Mouse (Mus musculus) liver, adult (tissue): Measurements from ENCODE around the gene Nme3.

Experiments
- GATA4 ChIP-seq: IDR thresholded peaks from 2 replicates; pipeline ENCODE4 v1.6.1; 2014; ENCODE audit warnings: mild to moderate bottlenecking, low read length; ENCODE audit not compliant: insufficient replicate concordance

The Nme3 gene

GRCm38 (mm10) chr17:24923246-24923645, 26.9 kb downstream of the Nme3 start:
- TF ChIP-seq GATA4: no peak

- no peak for TF ChIP-seq GATA4
Measured at GRCm38 (mm10) chr17:24929506-24929905, 33.2 kb downstream of the Nme3 start.

- no peak for TF ChIP-seq GATA4
Measured at GRCm38 (mm10) chr17:24932431-24932830, 36.1 kb downstream of the Nme3 start.

- no peak for TF ChIP-seq GATA4
Measured at GRCm38 (mm10) chr17:24933163-24933562, 36.9 kb downstream of the Nme3 start.

GRCm38 (mm10) chr17:24934926-24935325, 38.6 kb downstream of the Nme3 start:
- no peak for TF ChIP-seq GATA4

GRCm38 (mm10) chr17:24935666-24936065, 39.4 kb downstream of the Nme3 start:
- no peak for TF ChIP-seq GATA4

GRCm38 (mm10) chr17:24936259-24937237, 40.2 kb downstream of the Nme3 start, which contains the start of gene Mapk8ip3:
Gene Mapk8ip3, minus strand, starts transcription at chr17:24936977.
- TF ChIP-seq GATA4: peak; percentile 34; the same call in 1 of the 2 replicates

- no peak for TF ChIP-seq GATA4
Measured at GRCm38 (mm10) chr17:24937266-24937665, 41.0 kb downstream of the Nme3 start.

GRCm38 (mm10) chr17:24943036-24943435, 46.7 kb downstream of the Nme3 start:
- TF ChIP-seq GATA4: no peak
